Mouse (Mus musculus): ENCODE measurements around the gene Prpf38b.

DNA sequence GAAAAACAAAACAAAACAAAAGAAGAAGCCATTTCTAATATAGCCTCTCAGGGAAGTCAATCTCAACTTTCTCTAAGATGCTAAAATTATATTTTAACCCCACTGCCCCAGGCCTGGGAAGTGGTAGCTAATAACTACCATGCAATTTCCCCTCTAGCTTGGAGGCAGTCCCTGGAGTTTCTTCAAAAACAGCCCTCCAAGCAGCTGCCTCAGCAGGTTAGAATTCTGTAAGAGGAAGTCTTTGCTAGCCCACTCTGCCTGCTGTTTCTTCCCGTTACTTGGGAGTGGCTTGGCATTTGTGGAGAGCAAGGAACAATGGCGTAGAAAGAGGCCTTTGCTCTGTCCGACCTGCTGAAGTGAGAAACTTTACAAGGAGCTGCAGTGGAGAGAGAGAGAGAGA, 46.4 kb downstream of the Prpf38b start:
- TF ChIP-seq POLR2A (IDR thresholded peaks at IDR 0.05; ENCODE audit: borderline replicate concordance, extremely low read depth, low read depth, low read length), result no peak
- no peak for TF ChIP-seq CTCF (IDR thresholded peaks at IDR 0.05; ENCODE audit: insufficient read depth, low read length)
